ENCODE assay signal across 9 mouse cellular contexts in genomic region chr4:115952758-115953157, GRCm38 (mm10). TPM values are rescaled to one million over a fixed set of nuclear protein-coding genes. Genes with fewer than 3 reads are reported as not detected.
A peak's percentile ranks its signal among the peaks of the same experiment; 100 is the strongest.
DNase-seq lines count a peak whose midpoint lies in the region; ATAC-seq and TF ChIP-seq lines count a peak whose summit lies in the region.
"Had no signal": no experiment of that assay in that cellular context is flagged by ENCODE, and none has a peak within 500 bp of the region (broad histone marks: within the 10 kb centered on the region; RNA-seq: fewer than 3 reads in every experiment).

No protein-coding gene starts in this region.

- H3K27me3 ChIP-seq in forebrain, embryonic 11.5 days (ENCODE audit: control insufficient read depth, insufficient read depth, low read length) = peaks cover 92% of the 10 kb centered on the region
- H3K27me3 ChIP-seq in forebrain, embryonic 16.5 days (replicated peaks; ENCODE audit: control insufficient read depth, insufficient read depth, low read length) = peaks cover 82% of the 10 kb centered on the region
- peaks cover 61% of the 10 kb centered on the region for H3K27me3 ChIP-seq in embryonic facial prominence, embryonic 11.5 days (ENCODE audit: control insufficient read depth, insufficient read depth, low read length)
- peaks cover 53% of the 10 kb centered on the region for H3K27me3 ChIP-seq in kidney, postnatal 0 days (ENCODE audit: insufficient read depth, low read length)

- H3K4me2 ChIP-seq in forebrain, embryonic 11.5 days (ENCODE audit: low read depth, low read length, severe bottlenecking) = no peak overlapping the region
- H3K4me2 ChIP-seq in forebrain, embryonic 16.5 days (ENCODE audit: low read length) = no peak overlapping the region
- no peak overlapping the region for H3K4me2 ChIP-seq in embryonic facial prominence, embryonic 11.5 days (ENCODE audit: low read depth, low read length)
- no peak overlapping the region for H3K4me2 ChIP-seq in kidney, postnatal 0 days (ENCODE audit: low read length)
- H3K4me2 ChIP-seq: hindbrain, embryonic 15.5 days had no signal

- no peaks in the 10 kb centered on the region for H3K36me3 ChIP-seq in forebrain, embryonic 11.5 days (ENCODE audit: control insufficient read depth, insufficient read depth, low read length)
- no peaks in the 10 kb centered on the region for H3K36me3 ChIP-seq in forebrain, embryonic 16.5 days (ENCODE audit: control insufficient read depth, insufficient read depth)
- no peaks in the 10 kb centered on the region for H3K36me3 ChIP-seq in embryonic facial prominence, embryonic 11.5 days (replicated peaks; ENCODE audit: control insufficient read depth, insufficient read depth, low read depth, low read length)
- no peaks in the 10 kb centered on the region for H3K36me3 ChIP-seq in kidney, postnatal 0 days (ENCODE audit: insufficient read depth, low read length)
- H3K36me3 ChIP-seq: hindbrain, embryonic 15.5 days had no signal

- DNase-seq in forebrain, embryonic 11.5 days (ENCODE audit: low spot score) = peak; percentile 82
- DNase-seq in A20 (ENCODE audit: low read depth, low spot score) = peak; percentile 59
- DNase-seq in adrenal gland, postnatal 10 days = peak; percentile 71
- DNase-seq in embryonic facial prominence, embryonic 11.5 days (ENCODE audit: low spot score) = peak; percentile 78
- peak; percentile 75 for DNase-seq in kidney, postnatal 0 days (ENCODE audit: low spot score)
- peak; percentile 43 for DNase-seq in lung, adult 2 months
- DNase-seq in right cerebral cortex, postnatal 25 days = peak; percentile 44

- no peak overlapping the region for H3K27ac ChIP-seq in forebrain, embryonic 11.5 days (ENCODE audit: low read depth, low read length)
- H3K27ac ChIP-seq in forebrain, embryonic 16.5 days (ENCODE audit: low read length) = no peak overlapping the region
- H3K27ac ChIP-seq in embryonic facial prominence, embryonic 11.5 days (replicated peaks; ENCODE audit: low read depth, low read length) = no peak overlapping the region
- H3K27ac ChIP-seq in kidney, postnatal 0 days = no peak overlapping the region
- H3K27ac ChIP-seq: hindbrain, embryonic 15.5 days had no signal

- H3K4me3 ChIP-seq in forebrain, embryonic 11.5 days (ENCODE audit: low read depth, low read length) = no peak overlapping the region
- no peak overlapping the region for H3K4me3 ChIP-seq in forebrain, embryonic 16.5 days (replicated peaks; ENCODE audit: low read length)
- no peak overlapping the region for H3K4me3 ChIP-seq in embryonic facial prominence, embryonic 11.5 days (ENCODE audit: low read depth, low read length)
- H3K4me3 ChIP-seq in kidney, postnatal 0 days (replicated peaks; ENCODE audit: low read depth, low read length) = no peak overlapping the region
- H3K4me3 ChIP-seq in lung, adult 2 months (replicated peaks; ENCODE audit: extremely low read depth, low read depth, low read length) = no peak overlapping the region
- H3K4me3 ChIP-seq: hindbrain, embryonic 15.5 days had no signal

- no peak for ATAC-seq in forebrain, embryonic 11.5 days (replicated peaks; ENCODE audit: low FRiP score)
- no peak for ATAC-seq in forebrain, embryonic 16.5 days
- ATAC-seq in embryonic facial prominence, embryonic 11.5 days (replicated peaks; ENCODE audit: insufficient number of reproducible peaks, low FRiP score, low TSS enrichment, low read depth) = no peak
- no peak for ATAC-seq in kidney, postnatal 0 days (replicated peaks; ENCODE audit: low FRiP score, low read depth)

- peak; percentile 74 for TF ChIP-seq CTCF in kidney, postnatal 0 days (IDR thresholded peaks at IDR 0.05; ENCODE audit: low read depth)
- TF ChIP-seq CTCF in lung, adult 2 months (IDR thresholded peaks at IDR 0.05; ENCODE audit: insufficient read depth, low read length) = peak; percentile 72

- TF ChIP-seq POLR2A in lung, adult 2 months (IDR thresholded peaks at IDR 0.05; ENCODE audit: borderline replicate concordance, extremely low read depth, low read depth, low read length) = no peak

- H3K9me3 ChIP-seq in forebrain, embryonic 11.5 days (ENCODE audit: control insufficient read depth, low read length) = no peaks in the 10 kb centered on the region
- no peaks in the 10 kb centered on the region for H3K9me3 ChIP-seq in forebrain, embryonic 16.5 days (ENCODE audit: control insufficient read depth, low read length)
- no peaks in the 10 kb centered on the region for H3K9me3 ChIP-seq in embryonic facial prominence, embryonic 11.5 days (replicated peaks; ENCODE audit: control insufficient read depth, low read length)
- H3K9me3 ChIP-seq in kidney, postnatal 0 days (replicated peaks; ENCODE audit: low read length) = no peaks in the 10 kb centered on the region
- H3K9me3 ChIP-seq: hindbrain, embryonic 15.5 days had no signal

- no peak overlapping the region for H3K9ac ChIP-seq in forebrain, embryonic 11.5 days (ENCODE audit: low read length)
- H3K9ac ChIP-seq in forebrain, embryonic 16.5 days (replicated peaks; ENCODE audit: low read depth, low read length) = no peak overlapping the region
- H3K9ac ChIP-seq in embryonic facial prominence, embryonic 11.5 days (replicated peaks; ENCODE audit: low read length) = no peak overlapping the region
- H3K9ac ChIP-seq in kidney, postnatal 0 days (ENCODE audit: low read depth, low read length) = no peak overlapping the region
- H3K9ac ChIP-seq: hindbrain, embryonic 15.5 days had no signal

- H3K4me1 ChIP-seq in forebrain, embryonic 11.5 days (replicated peaks; ENCODE audit: control insufficient read depth, insufficient read depth, low read length) = peaks cover 5% of the 10 kb centered on the region; the same call in 1 of the 2 replicates
- peaks cover 6% of the 10 kb centered on the region for H3K4me1 ChIP-seq in forebrain, embryonic 16.5 days (replicated peaks; ENCODE audit: control insufficient read depth, insufficient read depth, low read length)
- H3K4me1 ChIP-seq in embryonic facial prominence, embryonic 11.5 days (ENCODE audit: control insufficient read depth, insufficient read depth, low read length) = no peaks in the 10 kb centered on the region; the same call in 1 of the 2 replicates
- no peaks in the 10 kb centered on the region for H3K4me1 ChIP-seq in kidney, postnatal 0 days (replicated peaks; ENCODE audit: insufficient read depth, low read length)
- H3K4me1 ChIP-seq in lung, adult 2 months (ENCODE audit: control insufficient read depth, insufficient read depth, low read length) = no peaks in the 10 kb centered on the region

- 15% methylated on average over 6 of the region's 6 CpGs for WGBS in forebrain, embryonic 11.5 days
- WGBS in forebrain, embryonic 16.5 days = 8% methylated on average over 6 of the region's 6 CpGs
- WGBS in embryonic facial prominence, embryonic 11.5 days = 12% methylated on average over 6 of the region's 6 CpGs
- WGBS in kidney, postnatal 0 days = 17% methylated on average over 6 of the region's 6 CpGs
- WGBS in lung, adult 2 months = 16% methylated on average over 6 of the region's 6 CpGs

RNA-seq across cellular contexts. Expression of gene Dmbx1, which starts 13.0 kb away (rescaled TPM):
- polyA plus RNA-seq in forebrain, embryonic 11.5 days (2014; fragmentation: Nextera tagmentation; extraction: Ambion mirVana) = 0.35 and 0.48 TPM in 2 replicates
- 0.10 TPM in 1 of 2 replicates, not detected in the other for polyA plus RNA-seq in forebrain, embryonic 16.5 days (2015; fragmentation: Nextera tagmentation; extraction: Ambion mirVana)
- not detected for total RNA-seq in adrenal gland, postnatal 10 days (2021)
- 1.0 and 1.4 TPM in 2 replicates for polyA plus RNA-seq in embryonic facial prominence, embryonic 11.5 days (2014; fragmentation: Nextera tagmentation; extraction: Ambion mirVana)
- polyA plus RNA-seq in kidney, postnatal 0 days (2015; fragmentation: Nextera tagmentation; extraction: Ambion mirVana) = not detected in 2 replicates
- not detected in 2 replicates for polyA plus RNA-seq in lung, adult 2 months (2012; rRNA removed)
